Mouse (Mus musculus): Measurements from ENCODE around the gene Mog. TPM values are rescaled to one million over a fixed set of nuclear protein-coding genes. Genes with fewer than 3 reads are reported as not detected.

The Mog gene
- total RNA-seq (2014; fragmentation: Nextera tagmentation): not detected in 2 replicates
- 0.05 TPM in 1 of 2 replicates, not detected in the other for total RNA-seq (2017)
- polyA plus RNA-seq (2012): not detected in 2 replicates

- peaks cover 9% of the 10 kb centered on the region for H3K27me3 ChIP-seq (ENCODE audit: insufficient read depth, low read length)
- H3K4me1 ChIP-seq (ENCODE audit: insufficient read depth, low read depth, low read length): peaks cover 6% of the 10 kb centered on the region
- H3K4me3 ChIP-seq (ENCODE audit: low read depth, low read length): no peak within 1 kb of the TSS
- ATAC-seq (ENCODE audit: extremely low read depth, insufficient number of reproducible peaks, low FRiP score, poor library complexity, severe bottlenecking) (no peak), DNase-seq (ENCODE audit: low spot score) (no peak)
- TF ChIP-seq TAL1 (conservative IDR thresholded peaks at IDR 0.05; ENCODE audit: low read depth, low read length): no peak
- TF ChIP-seq POLR2AphosphoS5 (IDR thresholded peaks at IDR 0.05; ENCODE audit: insufficient replicate concordance, low read depth, low read length): no peak
- TF ChIP-seq GATA2 (IDR thresholded peaks at IDR 0.05; ENCODE audit: borderline replicate concordance, low read depth, low read length): no peak
- TF ChIP-seq CTCF (IDR thresholded peaks at IDR 0.05; ENCODE audit: low read depth, low read length): no peak
- no peak for TF ChIP-seq GATA1 (IDR thresholded peaks at IDR 0.05; ENCODE audit: borderline replicate concordance, low read length)
- H3K36me3 ChIP-seq (replicated peaks): no peaks in the 10 kb centered on the region
- H3K9me3 ChIP-seq (replicated peaks): no peaks in the 10 kb centered on the region
Measured at GRCm38 (mm10) chr17:37022628-37023576, at the start of gene Mog. Mog (minus strand) TSS chr17:37023398.

DNA sequence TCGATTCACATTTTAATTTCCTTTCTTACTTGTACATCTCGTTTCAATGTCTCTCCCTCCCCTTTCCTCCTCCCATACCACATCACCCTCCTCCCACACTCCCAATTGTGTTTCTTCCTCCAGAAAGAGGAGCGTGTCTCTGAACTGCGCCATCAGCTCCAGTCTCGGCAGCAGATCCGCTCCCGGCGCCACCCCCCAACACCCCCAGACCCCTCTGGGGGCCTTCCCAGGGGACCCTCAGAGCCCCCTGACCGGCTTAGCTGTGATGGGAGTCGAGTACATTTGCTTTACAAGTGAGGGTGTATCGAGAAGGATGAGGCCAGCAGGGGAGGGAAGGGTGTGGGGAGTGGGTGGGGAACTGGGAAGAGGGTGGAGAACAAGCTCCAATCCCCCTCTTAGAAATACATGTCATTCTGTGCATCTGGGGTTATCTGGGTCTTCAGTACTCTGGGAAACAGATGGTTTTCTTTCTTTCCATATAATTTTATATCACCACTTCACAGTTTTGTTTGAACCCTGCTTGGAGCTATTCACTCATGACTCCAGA is 49.6 kb upstream of the Mog start:
- DNase-seq (ENCODE audit: low spot score) (no peak), ATAC-seq (ENCODE audit: extremely low read depth, insufficient number of reproducible peaks, low FRiP score, poor library complexity, severe bottlenecking) (no peak)
- TF ChIP-seq CTCF (IDR thresholded peaks at IDR 0.05; ENCODE audit: low read depth, low read length) (no peak), GATA2 (IDR thresholded peaks at IDR 0.05; ENCODE audit: borderline replicate concordance, low read depth, low read length) (no peak), TAL1 (conservative IDR thresholded peaks at IDR 0.05; ENCODE audit: low read depth, low read length) (no peak), GATA1 (IDR thresholded peaks at IDR 0.05; ENCODE audit: borderline replicate concordance, low read length) (no peak), POLR2AphosphoS5 (IDR thresholded peaks at IDR 0.05; ENCODE audit: insufficient replicate concordance, low read depth, low read length) (no peak)
- Histone ChIP-seq H3K9me3 (replicated peaks) (no peaks in the 10 kb centered on the region), H3K4me3 (ENCODE audit: low read depth, low read length) (no peak overlapping the region), H3K27me3 (ENCODE audit: insufficient read depth, low read length) (no peaks in the 10 kb centered on the region), H3K36me3 (replicated peaks) (peaks cover 59% of the 10 kb centered on the region), H3K4me1 (ENCODE audit: insufficient read depth, low read depth, low read length) (no peaks in the 10 kb centered on the region)

DNA sequence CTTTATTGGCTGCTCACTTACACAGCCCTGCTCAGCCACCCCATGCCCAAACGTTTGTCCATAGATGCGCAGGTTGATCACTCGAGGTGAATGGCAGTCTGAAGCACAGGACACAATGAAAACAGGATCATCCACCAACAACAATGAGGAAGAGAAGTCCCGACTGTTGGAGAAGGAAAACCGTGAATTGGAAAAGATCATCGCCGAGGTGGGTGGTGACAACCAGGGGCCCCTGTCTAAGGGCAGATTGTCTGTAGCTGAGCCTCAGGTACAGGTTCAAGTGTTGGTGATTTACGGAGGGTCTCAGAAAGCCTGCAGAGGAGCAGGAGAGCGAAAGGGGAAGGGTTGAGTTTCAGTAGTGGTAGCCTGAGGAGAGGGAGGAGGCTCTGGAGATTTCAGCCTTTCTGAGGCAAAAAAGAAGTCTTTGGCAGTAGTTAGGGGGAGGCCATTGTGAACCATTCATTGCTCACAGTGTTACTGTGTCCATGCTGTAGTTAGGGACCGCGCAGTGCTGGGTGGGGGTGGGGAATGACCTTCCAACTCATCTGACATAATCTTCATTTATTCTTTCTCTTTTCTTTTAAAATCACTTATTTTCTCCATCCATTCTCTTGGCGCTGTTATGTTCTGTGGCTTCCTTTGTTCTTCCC is 49.0 kb upstream of the Mog start:
- Histone ChIP-seq H3K4me3 (ENCODE audit: low read depth, low read length) (no peak overlapping the region), H3K9me3 (replicated peaks) (no peaks in the 10 kb centered on the region), H3K36me3 (replicated peaks) (peaks cover 65% of the 10 kb centered on the region), H3K27me3 (ENCODE audit: insufficient read depth, low read length) (no peaks in the 10 kb centered on the region), H3K4me1 (ENCODE audit: insufficient read depth, low read depth, low read length) (no peaks in the 10 kb centered on the region)
- TF ChIP-seq TAL1 (conservative IDR thresholded peaks at IDR 0.05; ENCODE audit: low read depth, low read length) (no peak), GATA1 (IDR thresholded peaks at IDR 0.05; ENCODE audit: borderline replicate concordance, low read length) (no peak), CTCF (IDR thresholded peaks at IDR 0.05; ENCODE audit: low read depth, low read length) (no peak), GATA2 (IDR thresholded peaks at IDR 0.05; ENCODE audit: borderline replicate concordance, low read depth, low read length) (no peak), POLR2AphosphoS5 (IDR thresholded peaks at IDR 0.05; ENCODE audit: insufficient replicate concordance, low read depth, low read length) (no peak)
- ATAC-seq (ENCODE audit: extremely low read depth, insufficient number of reproducible peaks, low FRiP score, poor library complexity, severe bottlenecking) (no peak), DNase-seq (ENCODE audit: low spot score) (no peak)

DNA sequence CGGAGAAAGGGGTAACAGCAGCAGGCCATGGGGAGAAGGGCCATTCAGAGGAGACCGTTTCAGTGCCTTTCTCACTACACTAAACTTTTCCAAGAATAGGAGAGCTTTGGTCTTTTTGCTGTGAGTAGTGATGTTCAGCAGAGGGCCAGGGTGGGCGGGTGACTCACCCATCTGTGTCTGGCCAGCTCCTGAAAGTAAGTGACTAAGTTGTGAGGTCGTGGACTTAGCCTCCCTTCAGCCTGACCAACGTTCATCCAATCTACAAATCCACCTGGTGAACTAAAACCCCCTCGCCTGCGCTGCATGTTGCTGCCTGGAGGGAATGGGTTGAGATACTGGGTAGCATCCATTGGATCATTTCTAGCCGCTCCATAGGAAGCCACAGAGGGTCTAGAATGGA is 46.9 kb upstream of the Mog start:
- peaks cover 72% of the 10 kb centered on the region for H3K36me3 ChIP-seq (replicated peaks)
- DNase-seq (ENCODE audit: low spot score) (no peak), ATAC-seq (ENCODE audit: extremely low read depth, insufficient number of reproducible peaks, low FRiP score, poor library complexity, severe bottlenecking) (no peak)
- no peaks in the 10 kb centered on the region for H3K27me3 ChIP-seq (ENCODE audit: insufficient read depth, low read length)
- H3K4me3 ChIP-seq (ENCODE audit: low read depth, low read length): no peak overlapping the region
- H3K4me1 ChIP-seq (ENCODE audit: insufficient read depth, low read depth, low read length): peaks cover 3% of the 10 kb centered on the region; the same call in 1 of the 2 replicates
- no peaks in the 10 kb centered on the region for H3K9me3 ChIP-seq (replicated peaks)
- no peak for TF ChIP-seq POLR2AphosphoS5 (IDR thresholded peaks at IDR 0.05; ENCODE audit: insufficient replicate concordance, low read depth, low read length)
- no peak for TF ChIP-seq TAL1 (conservative IDR thresholded peaks at IDR 0.05; ENCODE audit: low read depth, low read length)
- TF ChIP-seq GATA1 (IDR thresholded peaks at IDR 0.05; ENCODE audit: borderline replicate concordance, low read length): no peak
- TF ChIP-seq GATA2 (IDR thresholded peaks at IDR 0.05; ENCODE audit: borderline replicate concordance, low read depth, low read length): no peak
- TF ChIP-seq CTCF (IDR thresholded peaks at IDR 0.05; ENCODE audit: low read depth, low read length): no peak

- Histone ChIP-seq H3K36me3 (replicated peaks) (peaks cover 77% of the 10 kb centered on the region), H3K9me3 (replicated peaks) (no peaks in the 10 kb centered on the region), H3K4me1 (ENCODE audit: insufficient read depth, low read depth, low read length) (peaks cover 3% of the 10 kb centered on the region; the same call in 1 of the 2 replicates), H3K4me3 (ENCODE audit: low read depth, low read length) (no peak overlapping the region), H3K27me3 (ENCODE audit: insufficient read depth, low read length) (no peaks in the 10 kb centered on the region)
- ATAC-seq (ENCODE audit: extremely low read depth, insufficient number of reproducible peaks, low FRiP score, poor library complexity, severe bottlenecking) (no peak), DNase-seq (ENCODE audit: low spot score) (no peak)
- TF ChIP-seq GATA1 (IDR thresholded peaks at IDR 0.05; ENCODE audit: borderline replicate concordance, low read length) (no peak), GATA2 (IDR thresholded peaks at IDR 0.05; ENCODE audit: borderline replicate concordance, low read depth, low read length) (no peak), POLR2AphosphoS5 (IDR thresholded peaks at IDR 0.05; ENCODE audit: insufficient replicate concordance, low read depth, low read length) (no peak), TAL1 (conservative IDR thresholded peaks at IDR 0.05; ENCODE audit: low read depth, low read length) (no peak), CTCF (IDR thresholded peaks at IDR 0.05; ENCODE audit: low read depth, low read length) (no peak)
Measured at GRCm38 (mm10) chr17:37067861-37068260, 44.7 kb upstream of the Mog start.
